Mouse (Mus musculus) lung, embryonic 16.5 days (tissue): Measurements from ENCODE around the gene Ankib1. TPM values are rescaled to one million over a fixed set of nuclear protein-coding genes. Genes with fewer than 3 reads are reported as not detected.

Experiments
- ATAC-seq: fragments of 200-750 bp; cut with Nextera tagmentation; 2 replicates; pipeline ENCODE4 v1.8.0; 2017; ENCODE audit warnings: low read depth, mild to moderate bottlenecking, moderate library complexity
- H3K27ac ChIP-seq: fragments of 300-500 bp; sonication (generic); 2 replicates; pipeline ENCODE4 v1.5.1; 2014; ENCODE audit warnings: mild to moderate bottlenecking, control low read depth, low read length
- H3K27me3 ChIP-seq: fragments of 300-500 bp; sonication (generic); 2 replicates; pipeline ENCODE4 v1.6.1; 2014; ENCODE audit warnings: low read depth, low read length, mixed read lengths; ENCODE audit not compliant: control insufficient read depth, insufficient read depth
- H3K36me3 ChIP-seq: fragments of 300-500 bp; sonication (generic); 2 replicates; pipeline ENCODE4 v1.6.1; 2014; ENCODE audit warnings: low read length; ENCODE audit not compliant: control insufficient read depth, insufficient read depth
- H3K4me1 ChIP-seq: fragments of 300-500 bp; sonication (generic); replicated peaks from 2 replicates; pipeline ENCODE4 v1.6.1; 2014; ENCODE audit warnings: low read length, mixed read lengths; ENCODE audit not compliant: control insufficient read depth, insufficient read depth
- H3K4me2 ChIP-seq: fragments of 300-500 bp; sonication (generic); 2 replicates; pipeline ENCODE4 v1.6.1; 2014; ENCODE audit warnings: low read depth, low read length, control low read depth
- H3K4me3 ChIP-seq: fragments of 300-500 bp; sonication (generic); 2 replicates; pipeline ENCODE4 v1.5.1; 2014; ENCODE audit warnings: mild to moderate bottlenecking, low read length, control low read depth
- H3K9ac ChIP-seq: fragments of 300-500 bp; sonication (generic); 2 replicates; pipeline ENCODE4 v1.6.1; 2014; ENCODE audit warnings: low read length, control low read depth
- H3K9me3 ChIP-seq: fragments of 300-500 bp; sonication (generic); 2 replicates; pipeline ENCODE4 v1.6.1; 2016; ENCODE audit warnings: low read length; ENCODE audit not compliant: control insufficient read depth
- WGBS: fragments of 180-500 bp; shearing (Covaris S2); extraction: QIAGEN DNeasy Blood & Tissue Kit; methylation state at CpG from one replicate; pipeline ENCODE4 v1.1.7; 2014; 5-methylcytosine and 5-hydroxymethylcytosine counted together
- microRNA-seq: library from miRNA; unstranded; fragments of <30 nt; microRNA quantifications from one replicate; pipeline ENCODE4, GENCODE M21; 2016
- polyA plus RNA-seq: library from polyadenylated mRNA; unstranded; fragments of >200 nt; fragmentation: Nextera tagmentation; extraction: Ambion mirVana; gene quantifications from 2 replicates; pipeline ENCODE4 v1.2.1, GENCODE M21; 2015

Gene Ankib1
- polyA plus RNA-seq, 1 experiment from 2014 or later: 6.7 TPM

DNA sequence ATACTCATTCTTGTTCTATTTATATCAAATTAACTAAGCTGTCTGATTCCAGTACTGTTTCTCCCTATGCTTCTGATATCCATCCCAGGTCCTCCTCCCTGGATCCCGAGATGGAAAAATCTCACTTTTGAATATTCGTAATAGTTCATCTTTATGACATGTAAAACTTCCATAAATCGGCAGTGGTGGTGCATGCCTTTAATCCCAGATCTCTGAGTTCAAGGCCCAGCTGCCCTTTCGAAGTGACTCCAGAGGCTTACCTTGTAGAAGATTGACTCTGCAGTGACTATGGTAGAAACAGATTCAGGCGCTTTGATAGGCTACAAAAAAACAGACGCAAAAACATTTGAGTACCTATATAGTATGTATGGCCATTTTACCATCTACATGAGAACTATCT lies 158.1 kb downstream of the Ankib1 start:
- Histone ChIP-seq H3K4me3 (no peak overlapping the region), H3K9me3 (no peaks in the 10 kb centered on the region), H3K27me3 (no peaks in the 10 kb centered on the region), H3K4me1 (peaks cover 7% of the 10 kb centered on the region), H3K27ac (no peak overlapping the region), H3K9ac (no peak overlapping the region), H3K4me2 (no peak overlapping the region), H3K36me3 (peaks cover 29% of the 10 kb centered on the region)
- no peak for ATAC-seq
- 90% methylated on average over 6 of the region's 6 CpGs for WGBS

Small RNAs within 50 kb of the gene (microRNA-seq; reads per million reads assigned to microRNA genes)
- gene Gm22926: not detected
- not detected for gene Gm26238

Other genes with a start within 250 kb of the Ankib1 start
- gene 1700109H08Rik, start 231.4 kb downstream of the Ankib1 start, polyA plus RNA-seq: 2.5 and 3.1 TPM in 2 replicates
- 14.7 and 14.8 TPM in 2 replicates for gene Pex1, start 206.9 kb downstream of the Ankib1 start, polyA plus RNA-seq
- gene Rbm48, start 206.3 kb downstream of the Ankib1 start, polyA plus RNA-seq: 13.5 and 14.4 TPM in 2 replicates
- gene Tmbim7, start 151.7 kb downstream of the Ankib1 start, polyA plus RNA-seq: not detected in 2 replicates
- gene Gatad1, start 145.7 kb downstream of the Ankib1 start, polyA plus RNA-seq: 62.9 and 65.7 TPM in 2 replicates
- gene Krit1, start 259 bp upstream of the Ankib1 start, polyA plus RNA-seq: 42.7 and 45.0 TPM in 2 replicates
- gene Lrrd1, start 42.2 kb upstream of the Ankib1 start, polyA plus RNA-seq: 0.08 and 0.11 TPM in 2 replicates
- gene Mterf1a, start 91.0 kb upstream of the Ankib1 start, polyA plus RNA-seq: 8.8 and 10.2 TPM in 2 replicates
- gene Akap9, start 125.1 kb upstream of the Ankib1 start, polyA plus RNA-seq: 107 and 108 TPM in 2 replicates